Mouse (Mus musculus) v-Abl transformed pro-B cells (cell line): ENCODE data around the gene Hist1h3g.

Experiments used
- in situ Hi-C, 2 experiments: fragments of 400-800 bp; cut with MboI; formaldehyde crosslinking; loops; one replicate each; pipeline ENCODE4 v1.15.1; 2025; ENCODE audit not compliant: unreplicated experiment in 2 of 2

The Hist1h3g gene

GRCm38 (mm10) chr13:23513517-23513916 is 21.7 kb upstream of the Hist1h3g start:
- in situ Hi-C loops = loop anchor here (10.0 kb wide), 2 partner anchors 1489 to 1659 kb away; no protein-coding TSS in a partner anchor

DNA sequence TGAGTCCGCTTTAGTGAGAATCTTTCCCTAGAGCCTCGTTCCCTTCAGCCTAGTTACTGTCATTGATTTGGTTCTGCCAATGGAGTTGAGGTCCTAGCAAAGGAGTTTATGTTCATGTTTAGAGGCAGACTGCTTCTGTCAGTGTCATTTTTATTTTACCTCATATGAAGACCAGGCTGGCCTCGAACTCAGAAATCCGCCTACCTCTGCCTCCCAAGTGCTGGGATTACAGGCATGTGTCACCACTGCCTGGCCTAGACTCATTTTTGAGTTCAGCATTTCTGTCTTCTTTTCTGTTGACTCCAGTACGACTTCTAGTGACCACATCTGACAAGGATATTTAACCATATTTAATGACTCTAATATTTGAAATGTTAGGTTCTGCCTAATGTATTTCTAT is 19.9 kb upstream of the Hist1h3g start:
- in situ Hi-C loops = loop anchor here (5.0 to 10.0 kb wide), 7 partner anchors 68 to 1803 kb away; no protein-coding TSS in a partner anchor

GRCm38 (mm10) chr13:23515826-23516620 is 19.2 kb upstream of the Hist1h3g start:
- in situ Hi-C loops = loop anchor here (5.0 to 10.0 kb wide), 7 partner anchors 69 to 1804 kb away; no protein-coding TSS in a partner anchor

DNA sequence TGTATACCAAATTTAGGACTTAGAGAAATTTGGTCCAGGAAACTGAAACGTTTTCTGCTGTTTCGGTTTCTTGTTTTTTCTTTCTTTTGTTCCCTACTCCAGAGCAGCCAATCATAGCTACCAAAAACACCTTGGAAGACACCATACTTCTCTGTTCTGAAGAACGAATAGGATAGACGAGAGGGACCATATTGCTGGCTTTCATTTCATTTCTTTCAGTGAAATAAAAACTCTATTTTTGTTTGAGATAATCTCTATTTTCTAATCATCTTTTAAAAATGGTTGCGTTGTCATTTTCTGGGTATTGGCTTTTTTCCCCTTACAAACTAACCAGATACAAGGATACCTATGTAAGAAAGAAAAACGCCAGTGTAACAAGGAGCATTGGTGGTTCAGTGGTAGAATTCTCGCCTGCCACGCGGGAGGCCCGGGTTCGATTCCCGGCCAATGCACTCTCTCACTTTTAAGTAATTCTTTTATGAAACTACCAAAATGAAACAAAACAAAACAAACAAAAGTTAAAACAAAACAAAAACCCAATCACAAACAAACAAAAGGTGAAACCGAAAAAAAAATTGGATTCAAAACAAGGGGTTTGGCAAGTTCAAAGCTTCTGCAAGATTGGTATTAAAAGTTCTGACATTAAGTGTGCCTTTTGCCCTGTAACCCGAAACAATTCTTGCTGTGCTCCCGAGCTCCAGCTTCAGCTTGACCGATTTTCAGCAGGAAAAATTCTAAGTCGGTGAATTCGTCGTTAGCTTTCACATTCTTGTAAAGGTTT is 18.2 kb upstream of the Hist1h3g start:
- in situ Hi-C loops = loop anchor here (5.0 to 10.0 kb wide), 7 partner anchors 70 to 1805 kb away; no protein-coding TSS in a partner anchor

- in situ Hi-C loops = loop anchor here (5.0 to 10.0 kb wide), 7 partner anchors 70 to 1805 kb away; no protein-coding TSS in a partner anchor
Observed at GRCm38 (mm10) chr13:23517603-23518294, 17.5 kb upstream of the Hist1h3g start.

- in situ Hi-C loops = loop anchor here (5.0 to 10.0 kb wide), 7 partner anchors 71 to 1806 kb away; no protein-coding TSS in a partner anchor
Observed at GRCm38 (mm10) chr13:23518295-23518603, 17.0 kb upstream of the Hist1h3g start.

GRCm38 (mm10) chr13:23518885-23519284 is 16.3 kb upstream of the Hist1h3g start:
- in situ Hi-C loops = loop anchor here (5.0 to 10.0 kb wide), 7 partner anchors 72 to 1807 kb away; no protein-coding TSS in a partner anchor

DNA sequence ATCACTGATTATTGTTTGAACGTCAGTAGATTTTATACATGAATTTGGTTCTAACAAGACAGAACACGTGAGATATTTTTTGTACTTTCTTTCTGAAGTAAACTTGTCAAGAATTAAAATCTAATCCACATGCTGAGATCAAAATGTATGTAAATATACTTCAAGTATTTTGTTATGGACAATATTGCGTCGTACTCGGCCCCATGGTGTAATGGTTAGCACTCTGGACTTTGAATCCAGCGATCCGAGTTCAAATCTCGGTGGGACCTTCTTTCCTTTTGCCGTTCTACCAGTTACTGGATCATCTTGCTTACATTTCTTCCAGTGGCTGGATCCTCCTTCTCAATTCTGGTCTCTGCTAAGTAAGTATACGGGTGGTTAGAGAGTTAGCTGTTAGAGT is 15.8 kb upstream of the Hist1h3g start:
- in situ Hi-C loops = loop anchor here (5.0 to 10.0 kb wide), 7 partner anchors 72 to 1807 kb away; no protein-coding TSS in a partner anchor

GRCm38 (mm10) chr13:23521703-23522102 is 13.5 kb upstream of the Hist1h3g start:
- in situ Hi-C loops = no loop called here

GRCm38 (mm10) chr13:23523976-23524375 is 11.2 kb upstream of the Hist1h3g start:
- in situ Hi-C loops = no loop called here

DNA sequence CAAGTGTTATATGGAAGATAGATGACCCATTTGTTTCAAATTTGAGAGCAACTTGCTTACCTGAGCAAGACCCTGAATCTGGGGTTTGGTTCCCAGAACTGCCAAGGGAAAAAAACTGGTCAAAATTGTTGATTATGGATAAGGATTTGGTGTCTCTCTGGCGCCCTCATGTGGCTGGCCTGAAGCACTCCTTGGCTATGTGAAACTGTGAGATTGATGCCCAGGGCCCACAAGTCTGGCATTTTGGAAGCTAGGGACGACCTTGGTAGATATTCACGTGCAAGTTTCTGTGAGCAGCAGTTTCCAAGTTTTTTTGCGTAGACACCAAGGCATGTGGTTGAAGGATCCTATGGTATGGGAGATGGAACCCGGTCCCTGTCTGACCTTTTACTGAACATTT is 10.6 kb upstream of the Hist1h3g start:
- in situ Hi-C loops = loop anchor here in 1 of 2 experiments (5.0 kb wide), 1 partner anchor 68 kb away; no protein-coding TSS in a partner anchor

- in situ Hi-C loops = loop anchor here in 1 of 2 experiments (5.0 kb wide), 1 partner anchor 66 kb away; no protein-coding TSS in a partner anchor
Observed at GRCm38 (mm10) chr13:23525901-23526300, 9.3 kb upstream of the Hist1h3g start.

GRCm38 (mm10) chr13:23526312-23526711 is 8.9 kb upstream of the Hist1h3g start:
- in situ Hi-C loops = loop anchor here in 1 of 2 experiments (5.0 kb wide), 1 partner anchor 66 kb away; no protein-coding TSS in a partner anchor

DNA sequence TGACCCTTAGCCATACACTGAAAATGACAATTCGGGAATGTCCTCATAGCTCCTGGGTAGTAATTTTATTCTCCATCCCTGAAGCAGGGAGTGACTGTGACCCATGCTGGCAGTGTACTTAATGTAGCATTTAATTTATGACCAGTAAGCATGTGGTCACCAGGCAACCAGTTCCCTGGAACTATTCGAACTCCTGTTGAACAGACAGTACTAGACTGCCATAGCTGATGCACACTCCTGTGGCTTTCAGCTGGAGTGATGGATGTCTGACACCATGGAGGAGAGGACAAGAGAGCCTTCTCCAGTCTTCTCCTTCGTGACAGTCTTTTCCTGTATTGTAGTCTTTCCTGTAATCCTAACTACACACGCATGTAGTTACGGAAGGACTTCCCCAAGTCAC is 6.2 kb upstream of the Hist1h3g start:
- in situ Hi-C loops = loop anchor here in 1 of 2 experiments (5.0 kb wide), 1 partner anchor 63 kb away; no protein-coding TSS in a partner anchor

DNA sequence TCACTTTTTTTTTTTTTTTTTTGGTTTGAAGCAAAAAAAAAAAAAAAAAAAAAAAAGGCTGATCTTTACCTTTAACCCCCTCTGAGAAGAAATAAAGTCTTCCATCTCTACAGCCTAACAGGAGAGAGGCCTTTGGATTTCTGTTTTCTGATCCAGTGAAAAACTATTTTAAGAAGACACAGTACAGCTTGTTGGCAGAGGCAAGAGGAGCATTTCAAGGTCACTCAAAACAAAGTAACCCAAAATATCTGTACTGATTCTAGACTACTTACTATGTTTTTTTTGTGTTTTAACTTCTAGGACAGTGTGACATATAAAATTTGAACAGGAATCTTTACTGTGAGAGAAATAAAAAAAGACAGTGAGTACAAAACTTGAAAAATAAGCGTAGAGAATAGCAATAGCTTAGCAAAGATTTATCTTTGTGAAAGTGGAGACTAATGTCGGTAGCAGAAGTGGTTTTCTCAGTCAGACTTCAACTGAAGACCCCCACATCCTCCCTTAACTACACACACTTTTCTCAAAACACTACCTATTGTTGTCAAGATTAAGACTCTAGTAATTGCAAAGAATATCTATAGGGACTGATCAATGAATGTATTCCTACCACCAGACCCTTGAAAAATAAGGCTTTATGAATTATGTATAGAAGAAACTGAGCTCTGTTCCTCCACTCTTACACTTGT is 5.6 kb upstream of the Hist1h3g start:
- in situ Hi-C loops = loop anchor here (5.0 kb wide), 2 partner anchors 58 to 63 kb away; no protein-coding TSS in a partner anchor

DNA sequence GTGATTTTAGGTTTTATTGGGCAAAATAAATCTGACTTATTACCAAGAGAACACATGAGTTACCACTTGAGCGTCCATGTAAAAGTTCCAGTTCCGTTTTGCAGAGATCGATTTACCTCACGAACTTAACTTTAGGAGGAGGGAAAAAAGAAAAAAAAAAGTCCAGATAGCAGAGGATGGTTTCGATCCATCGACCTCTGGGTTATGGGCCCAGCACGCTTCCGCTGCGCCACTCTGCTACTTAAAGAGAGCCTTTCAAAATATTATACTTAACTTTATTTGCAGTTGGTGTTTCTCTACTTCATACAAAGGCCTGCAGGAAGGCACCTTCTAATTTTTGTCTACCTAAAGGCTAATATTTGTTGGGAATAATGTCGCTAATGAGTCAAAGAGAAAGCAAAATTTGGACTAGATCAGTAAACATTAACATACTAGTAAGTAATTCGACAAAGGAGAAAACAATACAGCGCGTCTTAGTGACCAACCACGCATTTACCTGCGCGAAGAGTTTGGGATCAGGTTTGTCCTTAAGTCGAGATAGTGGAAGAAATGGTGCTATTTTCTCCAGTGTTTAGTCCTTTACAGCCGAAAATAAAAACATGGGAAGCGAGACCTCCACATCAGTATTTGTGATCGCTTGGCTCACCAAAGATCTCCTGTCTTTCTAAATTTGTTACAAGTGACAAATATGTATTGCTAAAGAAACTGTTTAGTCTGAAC is 4.9 kb upstream of the Hist1h3g start:
- in situ Hi-C loops = loop anchor here in 1 of 2 experiments (5.0 kb wide), 1 partner anchor 57 kb away; no protein-coding TSS in a partner anchor

- in situ Hi-C loops = loop anchor here in 1 of 2 experiments (5.0 kb wide), 1 partner anchor 56 kb away; no protein-coding TSS in a partner anchor
Observed at GRCm38 (mm10) chr13:23530901-23531875, 4.0 kb upstream of the Hist1h3g start, which contains the start of gene Hist1h4h. TSS of gene Hist1h4h (plus strand) at chr13:23531050.
